Mouse (Mus musculus) heart, embryonic 13.5 days (tissue): ENCODE data around the gene Bet1l. TPM values are rescaled to one million over a fixed set of nuclear protein-coding genes. Genes with fewer than 3 reads are reported as not detected.
A peak's percentile ranks its signal among the peaks of the same experiment; 100 is the strongest.

Experiments used
- ATAC-seq: fragments of 200-750 bp; cut with Nextera tagmentation; 2 replicates; pipeline ENCODE4 v1.8.0; 2017; ENCODE audit warnings: moderate TSS enrichment; ENCODE audit not compliant: insufficient number of reproducible peaks, low FRiP score, low TSS enrichment; ENCODE audit errors: extremely low read depth
- H3K27ac ChIP-seq: fragments of 300-500 bp; sonication (generic); replicated peaks from 2 replicates; pipeline ENCODE4 v1.5.1; 2015; ENCODE audit warnings: moderate library complexity, mild to moderate bottlenecking, inconsistent platforms
- H3K27me3 ChIP-seq: fragments of 300-500 bp; sonication (generic); replicated peaks from 2 replicates; pipeline ENCODE4 v1.6.1; 2015; ENCODE audit warnings: mild to moderate bottlenecking, inconsistent platforms
- H3K36me3 ChIP-seq: fragments of 300-500 bp; sonication (generic); 2 replicates; pipeline ENCODE4 v1.6.1; 2015; ENCODE audit warnings: mild to moderate bottlenecking, inconsistent platforms
- H3K4me1 ChIP-seq: fragments of 300-500 bp; sonication (generic); 2 replicates; pipeline ENCODE4 v1.6.1; 2015; ENCODE audit warnings: inconsistent platforms
- H3K4me2 ChIP-seq: fragments of 300-500 bp; sonication (generic); 2 replicates; pipeline ENCODE4 v1.6.1; 2015; ENCODE audit warnings: inconsistent platforms, mild to moderate bottlenecking, moderate library complexity
- H3K4me3 ChIP-seq: fragments of 300-500 bp; sonication (generic); 2 replicates; pipeline ENCODE4 v1.5.1; 2015; ENCODE audit warnings: moderate library complexity, mild to moderate bottlenecking, inconsistent platforms
- H3K9ac ChIP-seq: fragments of 300-500 bp; sonication (generic); 2 replicates; pipeline ENCODE4 v1.6.1; 2015; ENCODE audit warnings: inconsistent platforms, mild to moderate bottlenecking, moderate library complexity
- H3K9me3 ChIP-seq: fragments of 300-500 bp; sonication (generic); 2 replicates; pipeline ENCODE4 v1.6.1; 2016; ENCODE audit warnings: inconsistent platforms
- WGBS: fragments of 180-500 bp; shearing (Covaris S2); methylation state at CpG from one replicate; pipeline ENCODE4 v1.1.7; 2015; ENCODE audit warnings: mixed read lengths; 5-methylcytosine and 5-hydroxymethylcytosine counted together
- polyA plus RNA-seq: library from polyadenylated mRNA; unstranded; fragments of >200 nt; fragmentation: Nextera tagmentation; extraction: Ambion mirVana; gene quantifications from 2 replicates; pipeline ENCODE4 v1.2.1, GENCODE M21; 2015

Bet1l gene
- polyA plus RNA-seq, 1 experiment from 2014 or later = 28.6 TPM

DNA sequence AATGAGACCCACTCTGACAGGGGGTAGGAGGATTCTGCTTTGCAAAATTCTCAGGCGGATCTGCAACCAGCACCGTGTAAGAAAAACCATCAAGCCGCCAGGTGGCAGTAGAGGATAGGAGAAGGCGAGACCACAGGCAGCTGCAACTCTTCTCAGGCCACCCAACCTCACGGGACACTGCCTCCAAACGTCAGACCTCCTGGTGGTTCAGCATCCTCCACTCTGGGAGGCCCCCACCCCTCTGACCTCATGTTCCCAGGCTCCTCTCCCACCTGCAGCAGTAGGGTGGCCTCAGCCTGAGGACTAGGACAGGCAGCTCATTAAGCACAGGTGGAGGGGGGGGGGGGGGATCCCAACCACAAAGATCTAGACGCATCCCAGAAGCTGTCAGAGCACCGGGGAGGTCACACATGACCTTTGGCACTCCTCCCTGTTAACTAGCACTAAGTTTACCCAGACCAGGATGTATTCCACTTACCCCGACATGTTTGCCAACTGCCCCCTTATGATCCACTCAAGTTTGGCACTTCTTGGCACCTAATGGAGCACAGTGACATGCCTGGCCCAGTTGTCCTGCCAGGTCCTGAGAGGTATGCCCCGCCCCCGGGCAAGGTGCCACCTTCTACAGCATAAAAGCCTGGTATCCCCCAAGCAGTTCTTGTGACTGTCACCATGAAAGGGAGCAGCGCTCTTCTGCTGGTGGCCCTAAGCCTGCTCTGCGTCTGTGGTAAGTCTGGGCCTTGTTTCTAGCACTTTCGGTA, 12.3 kb downstream of the Bet1l start, which contains the start of gene Scgb1c1:
TSS of gene Scgb1c1 (plus strand) at position 643 of the 761 bp plus-strand sequence.
- Histone ChIP-seq H3K36me3 (no peaks in the 10 kb centered on the region), H3K27ac (no peak within 1 kb of the TSS), H3K9ac (no peak within 1 kb of the TSS), H3K4me3 (no peak within 1 kb of the TSS), H3K27me3 (peaks cover 70% of the 10 kb centered on the region), H3K4me2 (no peak within 1 kb of the TSS), H3K4me1 (peaks cover 10% of the 10 kb centered on the region; the same call in 1 of the 2 replicates), H3K9me3 (no peaks in the 10 kb centered on the region)
- ATAC-seq = no peak; the same call in 1 of the 2 replicates
- 25% methylated on average over 14 of the region's 14 CpGs for WGBS

DNA sequence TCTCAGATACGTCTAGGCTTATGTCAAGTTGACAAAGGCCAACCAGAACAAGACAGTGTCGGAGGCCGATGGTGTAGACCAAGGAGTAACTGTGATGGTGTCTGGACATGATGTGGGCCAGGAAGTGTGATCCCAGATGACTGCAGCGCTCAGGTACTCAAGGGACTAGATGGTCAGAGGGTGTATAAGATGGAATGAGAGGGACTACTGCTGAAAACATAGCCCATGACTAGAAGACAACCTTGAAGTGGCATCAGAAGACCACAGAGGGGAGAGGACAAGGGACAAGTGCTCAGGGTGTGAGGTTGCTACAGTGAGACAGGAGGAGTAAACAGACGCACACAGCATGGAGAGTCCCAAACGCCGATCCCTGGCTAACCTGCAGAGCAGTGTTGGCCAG, 13.6 kb downstream of the Bet1l start:
- 61% methylated on average over 7 of the region's 7 CpGs for WGBS
- H3K27me3 ChIP-seq = peaks cover 83% of the 10 kb centered on the region
- no peak overlapping the region for H3K27ac ChIP-seq

DNA sequence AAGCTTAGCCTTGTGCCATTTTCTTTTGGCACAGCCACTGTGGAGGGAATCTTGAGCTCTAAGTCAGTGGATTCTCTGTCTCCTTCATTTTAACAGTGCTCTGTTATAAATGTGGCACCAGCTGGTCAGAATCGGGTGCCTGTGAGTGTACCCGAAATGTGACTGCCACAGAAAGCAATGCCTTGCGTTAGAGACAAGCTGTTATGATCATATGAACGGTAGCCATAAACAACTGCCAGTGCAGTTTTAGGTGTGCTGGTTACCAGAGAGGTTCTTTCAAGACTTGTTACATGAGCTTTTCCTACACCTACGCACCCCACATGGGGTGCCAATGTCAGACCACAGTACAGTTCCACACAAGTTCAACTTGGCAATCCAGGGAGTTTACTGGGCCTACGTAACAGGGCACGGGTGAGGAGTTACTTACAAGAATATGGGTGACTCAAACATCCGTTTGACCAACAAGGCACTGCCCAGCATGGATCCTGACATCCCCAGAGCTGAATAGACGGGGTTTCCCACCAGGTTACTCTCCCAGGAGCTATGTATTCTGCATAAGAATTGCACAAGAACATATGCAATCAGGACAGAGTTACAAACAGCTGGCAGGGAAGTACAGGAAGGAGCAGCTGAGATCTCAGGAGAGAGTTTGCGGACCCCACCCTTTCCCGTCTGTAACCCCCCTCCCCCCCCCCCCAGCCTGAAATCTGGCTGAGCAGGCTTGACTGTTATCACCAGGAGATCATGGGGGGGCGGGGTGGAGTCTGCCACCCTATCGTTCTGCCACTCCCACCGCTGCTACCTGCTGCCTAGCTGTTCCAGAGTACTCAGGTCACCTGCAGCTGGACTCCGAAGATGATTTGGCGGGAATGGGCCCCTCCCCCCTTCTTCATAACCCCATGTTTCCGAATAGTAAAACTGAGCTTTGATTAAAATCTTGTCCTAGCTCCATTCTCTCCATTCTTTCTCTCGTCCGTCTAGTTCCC, 16.3 kb downstream of the Bet1l start:
- WGBS = 30% methylated on average over 19 of the region's 19 CpGs
- H3K27ac ChIP-seq = no peak overlapping the region
- H3K4me2 ChIP-seq = no peak overlapping the region
- ATAC-seq = no peak
- no peaks in the 10 kb centered on the region for H3K9me3 ChIP-seq
- H3K9ac ChIP-seq = no peak overlapping the region
- no peaks in the 10 kb centered on the region for H3K36me3 ChIP-seq
- H3K4me3 ChIP-seq = no peak overlapping the region
- H3K27me3 ChIP-seq = peaks cover 92% of the 10 kb centered on the region
- no peaks in the 10 kb centered on the region for H3K4me1 ChIP-seq

More for the DNA sequence above, 13.6 kb downstream of the Bet1l start:
- H3K4me1 ChIP-seq = peaks cover 10% of the 10 kb centered on the region; the same call in 1 of the 2 replicates
- H3K9ac ChIP-seq = no peak overlapping the region
- ATAC-seq = no peak
- H3K4me2 ChIP-seq = no peak overlapping the region
- no peaks in the 10 kb centered on the region for H3K9me3 ChIP-seq
- no peaks in the 10 kb centered on the region for H3K36me3 ChIP-seq
- no peak overlapping the region for H3K4me3 ChIP-seq

DNA sequence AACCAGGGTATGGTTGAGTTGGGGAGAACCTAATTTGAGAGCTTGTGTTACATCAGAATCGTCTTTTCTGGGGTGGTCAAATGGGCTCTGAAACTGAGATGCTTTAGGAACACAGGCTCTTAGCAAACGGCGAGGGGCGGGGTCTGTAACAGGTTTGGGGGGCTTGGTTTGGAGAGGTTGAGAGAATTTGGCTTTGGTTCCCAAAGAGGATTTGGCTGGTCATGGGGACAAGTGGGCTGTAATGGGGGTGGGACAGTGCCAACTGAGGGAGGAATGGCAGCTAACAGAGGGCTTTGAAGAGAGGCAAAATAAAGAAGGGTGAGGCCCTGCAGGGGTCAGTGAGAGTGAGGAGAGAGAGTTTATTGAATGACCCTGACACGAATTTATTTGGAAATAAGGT, 17.8 kb downstream of the Bet1l start:
- no peak overlapping the region for H3K4me3 ChIP-seq
- 55% methylated on average over 5 of the region's 5 CpGs for WGBS
- H3K9me3 ChIP-seq = no peaks in the 10 kb centered on the region
- H3K4me2 ChIP-seq = no peak overlapping the region
- no peak overlapping the region for H3K9ac ChIP-seq
- peaks cover 93% of the 10 kb centered on the region for H3K27me3 ChIP-seq
- no peak overlapping the region for H3K27ac ChIP-seq
- ATAC-seq = no peak
- H3K36me3 ChIP-seq = no peaks in the 10 kb centered on the region
- no peaks in the 10 kb centered on the region for H3K4me1 ChIP-seq

DNA sequence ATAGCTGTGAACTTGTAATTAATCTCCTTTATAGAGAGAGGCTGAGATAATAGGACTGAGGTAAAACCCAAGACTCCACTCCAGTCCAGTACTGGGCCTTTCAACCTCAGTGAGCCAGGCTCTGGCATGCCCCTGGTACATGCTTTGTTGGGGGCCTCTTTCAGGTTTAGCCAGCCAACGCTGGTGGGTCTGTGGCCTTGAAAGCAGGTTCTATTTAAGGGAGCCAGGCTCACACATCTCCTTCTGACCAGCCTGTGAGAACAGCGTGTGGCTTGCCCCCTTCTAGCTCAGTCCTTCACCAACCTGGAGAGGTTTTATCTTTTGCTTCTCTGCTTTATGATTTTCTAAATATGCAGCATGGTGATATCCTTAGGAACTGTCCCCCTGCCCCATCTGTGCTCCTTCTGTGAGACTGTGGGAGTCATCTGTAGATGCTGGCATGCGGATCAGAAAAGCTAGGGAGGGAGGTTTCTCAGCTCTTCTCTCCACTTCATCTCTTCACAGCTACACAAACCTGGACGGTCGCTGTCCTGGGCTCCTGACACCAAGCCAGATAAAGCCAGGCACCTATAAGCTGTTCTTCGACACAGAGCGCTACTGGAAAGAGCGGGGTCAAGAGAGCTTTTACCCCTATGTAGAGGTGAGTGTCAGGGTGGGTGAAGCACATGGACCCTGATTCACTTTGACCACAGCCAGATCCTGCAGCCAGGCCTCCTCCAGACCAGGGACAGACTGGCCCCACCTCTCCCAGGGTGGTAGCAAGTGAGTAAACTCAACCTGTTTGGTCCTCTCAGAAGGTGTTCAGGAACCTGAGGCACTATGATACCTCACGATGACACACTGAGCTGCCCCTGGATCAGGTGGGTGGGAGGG, 20.9 kb downstream of the Bet1l start:
- H3K9ac ChIP-seq = no peak overlapping the region
- H3K27ac ChIP-seq = no peak overlapping the region
- WGBS = 65% methylated on average over 9 of the region's 9 CpGs
- H3K4me1 ChIP-seq = no peaks in the 10 kb centered on the region
- no peak overlapping the region for H3K4me2 ChIP-seq
- H3K36me3 ChIP-seq = no peaks in the 10 kb centered on the region
- H3K27me3 ChIP-seq = peaks cover 77% of the 10 kb centered on the region
- H3K9me3 ChIP-seq = no peaks in the 10 kb centered on the region
- no peak for ATAC-seq
- no peak overlapping the region for H3K4me3 ChIP-seq

DNA sequence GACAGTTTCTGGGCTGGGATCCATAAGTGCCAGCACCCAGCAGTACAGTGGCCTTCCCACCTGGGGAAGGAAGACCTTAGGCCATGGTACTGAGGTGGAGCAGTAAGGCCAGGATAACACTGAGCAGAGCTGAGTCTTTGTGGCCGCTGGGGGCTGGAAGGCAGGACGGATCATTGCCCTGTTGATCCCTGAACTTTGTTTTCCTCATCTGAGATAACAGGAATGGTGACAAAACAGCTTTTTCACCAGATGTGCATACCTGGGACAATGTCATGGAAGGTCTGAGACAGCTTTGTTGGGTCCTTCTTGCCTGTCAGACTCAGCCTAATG, 21.7 kb downstream of the Bet1l start:
- Histone ChIP-seq H3K4me1 (no peaks in the 10 kb centered on the region), H3K9ac (no peak overlapping the region), H3K4me3 (no peak overlapping the region), H3K27me3 (peaks cover 71% of the 10 kb centered on the region), H3K36me3 (no peaks in the 10 kb centered on the region), H3K27ac (no peak overlapping the region), H3K9me3 (no peaks in the 10 kb centered on the region), H3K4me2 (no peak overlapping the region)
- WGBS = 59% methylated on average over 2 of the region's 2 CpGs
- no peak for ATAC-seq

DNA sequence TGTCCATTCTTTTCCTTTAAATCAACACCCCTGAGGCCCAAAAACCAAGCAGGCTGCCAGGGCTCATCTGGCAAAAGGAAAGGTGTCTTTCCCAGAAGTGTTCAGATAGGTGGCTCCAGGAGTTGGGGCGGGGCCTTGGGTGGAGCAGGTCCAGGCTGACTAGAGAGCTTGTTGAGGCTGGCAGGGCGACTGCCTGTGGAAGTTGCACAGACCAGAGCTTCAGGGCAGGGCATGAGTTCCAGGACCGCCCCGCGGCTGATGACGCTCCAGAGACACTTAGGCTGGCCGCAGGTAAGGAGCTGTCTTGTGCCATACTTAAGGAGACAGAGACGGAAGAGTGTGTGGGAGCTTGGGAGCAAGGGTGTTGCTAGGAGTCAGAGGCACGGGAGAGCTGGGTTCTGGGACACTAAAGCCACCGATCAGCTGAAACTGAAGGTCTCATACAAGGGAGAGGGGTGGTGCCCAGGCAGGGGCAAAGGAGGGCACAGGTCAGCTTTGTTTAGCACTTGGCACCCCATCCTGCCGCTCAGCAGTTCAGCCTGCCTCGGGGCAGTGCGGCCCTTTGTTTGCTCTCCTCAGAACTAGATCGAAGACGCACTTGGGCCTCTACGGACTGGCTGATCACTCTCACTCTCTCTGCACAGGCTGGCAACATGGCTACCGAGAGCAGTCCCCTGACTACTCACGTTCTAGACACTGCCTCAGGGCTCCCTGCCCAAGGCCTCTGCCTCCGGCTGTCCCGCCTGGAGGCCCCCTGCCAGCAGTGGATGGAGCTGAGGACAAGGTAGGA, 22.2 kb downstream of the Bet1l start, which contains the start of gene Urah:
TSS of gene Urah (plus strand) at position 51 of the 790 bp plus-strand sequence.
- Histone ChIP-seq H3K9ac (no peak within 1 kb of the TSS), H3K4me1 (no peaks in the 10 kb centered on the region), H3K27ac (no peak within 1 kb of the TSS), H3K9me3 (no peaks in the 10 kb centered on the region), H3K27me3 (peaks cover 68% of the 10 kb centered on the region), H3K4me2 (no peak within 1 kb of the TSS), H3K4me3 (no peak within 1 kb of the TSS), H3K36me3 (no peaks in the 10 kb centered on the region)
- 42% methylated on average over 20 of the region's 20 CpGs for WGBS
- ATAC-seq = no peak

DNA sequence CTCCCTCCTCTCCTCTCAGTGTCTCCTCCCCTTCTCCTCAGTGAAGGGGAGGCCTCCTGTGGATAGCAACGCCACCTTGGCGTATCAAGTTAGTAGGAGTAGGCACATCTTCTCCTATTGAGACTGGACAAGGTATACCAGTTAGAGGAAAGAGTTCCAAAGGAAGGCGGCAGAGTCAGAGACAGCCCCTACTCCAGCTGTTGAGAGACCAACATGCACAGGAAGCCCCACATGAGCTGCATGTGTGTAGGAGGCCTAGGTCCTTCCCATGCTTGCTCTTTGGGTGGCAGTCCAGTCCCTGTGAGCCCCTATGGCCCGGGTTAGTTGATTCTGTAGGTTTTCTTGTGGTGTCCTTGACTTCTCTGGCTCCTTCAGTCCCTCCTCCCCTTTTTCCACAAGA, 24.0 kb downstream of the Bet1l start:
- Histone ChIP-seq H3K4me3 (no peak overlapping the region), H3K27ac (no peak overlapping the region), H3K36me3 (no peaks in the 10 kb centered on the region), H3K9ac (no peak overlapping the region), H3K27me3 (peaks cover 51% of the 10 kb centered on the region), H3K4me1 (no peaks in the 10 kb centered on the region), H3K4me2 (no peak overlapping the region), H3K9me3 (no peaks in the 10 kb centered on the region)
- ATAC-seq = no peak
- 75% methylated on average over 4 of the region's 4 CpGs for WGBS

DNA sequence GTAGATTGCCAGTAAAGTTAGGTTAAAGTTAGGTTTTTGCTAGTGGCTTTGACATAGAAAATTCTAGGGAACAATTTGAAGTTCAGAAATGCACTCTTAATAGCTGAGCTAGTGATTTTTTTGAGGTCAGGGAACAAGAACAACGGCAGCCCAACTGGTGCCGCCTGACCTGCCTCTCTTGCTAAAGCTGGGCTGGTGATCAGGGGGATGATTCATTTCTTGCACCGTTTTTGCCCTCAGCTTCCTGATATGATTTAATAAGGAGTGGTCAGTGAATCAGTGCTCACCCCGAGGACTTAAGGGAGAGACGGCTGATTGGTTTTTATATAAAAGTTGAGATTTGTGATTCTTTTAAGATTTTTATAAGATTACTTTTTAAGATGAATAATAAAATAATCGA, 25.9 kb downstream of the Bet1l start:
- ATAC-seq = no peak
- 57% methylated on average over 6 of the region's 6 CpGs for WGBS
- Histone ChIP-seq H3K9me3 (no peaks in the 10 kb centered on the region), H3K36me3 (no peaks in the 10 kb centered on the region), H3K27me3 (peaks cover 42% of the 10 kb centered on the region), H3K27ac (no peak overlapping the region), H3K4me3 (no peak overlapping the region), H3K4me1 (no peaks in the 10 kb centered on the region), H3K9ac (no peak overlapping the region), H3K4me2 (no peak overlapping the region)

DNA sequence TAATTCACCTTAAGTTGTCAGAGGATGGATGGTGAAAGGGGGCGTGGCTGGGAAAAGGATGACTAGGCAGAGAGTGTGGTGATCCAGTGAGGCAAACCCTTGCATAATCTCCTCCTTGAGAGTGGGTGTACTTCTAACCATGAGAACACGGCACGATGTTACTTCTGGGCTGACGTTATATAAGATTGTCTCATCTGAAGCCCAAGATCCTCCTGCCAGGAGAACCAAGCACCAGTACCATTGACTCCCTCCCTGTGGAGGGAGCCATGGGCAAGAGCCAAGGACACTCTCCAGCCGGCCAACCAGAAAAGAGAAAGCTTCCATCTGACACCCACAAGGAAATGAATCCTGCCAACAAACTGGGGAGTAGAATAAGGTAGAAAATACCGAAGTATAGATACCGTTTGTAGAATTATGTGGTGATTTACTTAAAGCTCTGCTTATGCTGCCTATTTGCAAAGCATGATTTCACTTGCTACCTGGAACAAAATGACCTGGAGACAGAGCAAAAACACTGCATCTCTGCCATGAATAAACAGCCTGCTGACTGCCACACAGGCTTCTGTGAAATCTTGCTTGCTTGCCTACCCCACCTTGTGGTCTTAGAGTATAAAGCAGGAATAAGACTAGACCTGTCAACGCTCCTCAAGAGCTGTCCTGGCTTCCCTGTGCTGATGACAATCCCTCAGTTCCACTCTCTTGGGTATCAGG, 29.1 kb downstream of the Bet1l start:
- Histone ChIP-seq H3K4me1 (no peaks in the 10 kb centered on the region), H3K27ac (no peak overlapping the region), H3K9ac (no peak overlapping the region), H3K4me2 (peak overlapping the region; percentile 14; the same call in 1 of the 2 replicates), H3K4me3 (no peak overlapping the region), H3K36me3 (no peaks in the 10 kb centered on the region), H3K27me3 (peaks cover 36% of the 10 kb centered on the region), H3K9me3 (no peaks in the 10 kb centered on the region)
- no peak for ATAC-seq
- 31% methylated on average over 8 of the region's 8 CpGs for WGBS
